Mouse (Mus musculus): ENCODE measurements around the gene Pfkfb2. TPM values are rescaled to one million over a fixed set of nuclear protein-coding genes. Genes with fewer than 3 reads are reported as not detected.
"Not testable (repeated sequence)": the region's sequence is repeated elsewhere in the genome, so short reads cannot be mapped to it uniquely, and the experiment has no call there.

Pfkfb2 gene
- polyA plus RNA-seq, 1 experiment from 2014 or later = 14.3 TPM

DNA sequence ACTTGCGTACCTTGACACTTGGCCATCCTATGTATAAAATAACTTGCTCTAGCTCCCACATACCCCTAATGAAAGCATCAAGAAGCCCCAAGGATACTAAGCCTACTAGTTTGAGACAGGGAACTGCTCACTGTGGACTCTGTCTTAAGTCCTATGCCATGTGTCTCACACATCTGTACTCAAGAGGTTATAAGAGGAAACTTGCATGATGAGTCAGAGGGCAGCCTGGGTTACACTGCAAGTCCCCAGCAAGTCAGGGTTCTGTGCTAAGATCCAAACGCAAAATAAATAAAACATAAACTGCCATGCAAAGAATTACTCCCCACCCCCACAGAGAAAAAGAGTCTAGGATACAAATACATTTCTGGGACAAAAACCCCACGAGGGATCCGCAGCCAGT is 15.0 kb downstream of the Pfkfb2 start:
- ATAC-seq (ENCODE audit: low FRiP score) = no peak
- 73% methylated on average over 4 of the region's 4 CpGs for WGBS
- Histone ChIP-seq H3K9ac (no peak overlapping the region), H3K27ac (no peak overlapping the region), H3K4me2 (no peak overlapping the region), H3K4me3 (replicated peaks) (no peak overlapping the region), H3K4me1 (peaks cover 19% of the 10 kb centered on the region), H3K36me3 (replicated peaks) (peaks cover under 1% of the 10 kb centered on the region; the same call in 1 of the 2 replicates), H3K27me3 (no peaks in the 10 kb centered on the region), H3K9me3 (no peaks in the 10 kb centered on the region)

DNA sequence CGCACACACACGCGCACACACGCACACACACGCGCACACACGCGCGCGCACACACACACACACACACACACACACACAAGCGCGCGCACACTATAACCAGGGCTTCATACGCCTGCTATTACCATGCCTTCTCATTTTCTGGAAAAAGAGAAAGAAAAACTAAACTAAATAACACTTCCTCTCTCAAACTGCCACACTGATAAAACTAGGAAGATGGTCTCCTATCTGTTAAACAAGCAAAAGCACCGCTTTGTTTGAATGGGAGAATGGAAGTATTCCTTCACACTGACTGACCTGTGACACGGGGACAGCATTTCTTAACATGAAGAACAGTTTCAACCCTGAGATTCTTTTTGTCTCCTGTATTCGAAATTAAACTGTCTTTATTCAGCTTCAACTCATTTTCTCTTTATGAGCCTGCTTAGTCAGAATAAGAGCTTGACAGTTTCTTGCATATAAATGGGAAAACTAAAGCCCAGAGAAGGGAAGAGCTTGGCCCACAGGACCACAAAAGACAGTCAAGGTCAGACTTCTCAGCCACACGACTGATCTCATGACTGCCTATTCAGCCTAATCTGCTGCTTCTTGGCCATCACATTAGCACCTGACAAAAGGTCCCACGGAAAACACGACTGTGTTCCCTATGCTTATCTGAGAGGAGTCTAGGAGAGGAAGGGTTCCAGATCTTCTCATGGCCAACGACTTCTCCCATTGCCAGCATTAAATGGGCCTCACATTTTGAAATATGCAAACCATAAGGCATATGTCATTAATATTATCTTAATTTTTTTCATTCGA is 18.6 kb downstream of the Pfkfb2 start:
- no peaks in the 10 kb centered on the region for H3K9me3 ChIP-seq
- WGBS = 89% methylated on average over 22 of the region's 22 CpGs
- H3K4me1 ChIP-seq = peaks cover 6% of the 10 kb centered on the region; the same call in 1 of the 2 replicates
- peaks cover 14% of the 10 kb centered on the region for H3K36me3 ChIP-seq (replicated peaks)
- no peak overlapping the region for H3K4me2 ChIP-seq
- no peak overlapping the region for H3K9ac ChIP-seq
- no peak overlapping the region for H3K27ac ChIP-seq
- H3K4me3 ChIP-seq (replicated peaks) = no peak overlapping the region
- no peaks in the 10 kb centered on the region for H3K27me3 ChIP-seq
- no peak for ATAC-seq (ENCODE audit: low FRiP score)

DNA sequence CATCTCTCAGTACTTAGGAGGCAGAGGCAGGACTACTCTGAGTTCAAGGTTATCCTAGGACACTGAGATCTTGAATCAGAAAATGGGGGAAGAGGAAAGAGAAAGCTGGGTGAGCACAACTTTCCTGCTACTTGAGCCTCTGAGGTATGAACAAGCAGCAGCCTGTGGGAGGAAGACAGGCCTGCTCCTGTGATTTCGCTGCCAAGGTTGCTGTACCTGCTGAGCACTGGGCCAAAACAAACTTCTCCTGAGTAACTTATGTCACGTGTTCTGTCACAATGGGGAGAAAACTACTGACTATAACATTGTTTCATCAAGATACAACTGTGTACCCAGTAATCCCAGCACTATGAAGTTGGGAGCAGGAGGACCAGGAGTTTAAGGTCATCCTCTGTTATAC is 25.4 kb downstream of the Pfkfb2 start:
- H3K27ac ChIP-seq = no peak overlapping the region
- no peaks in the 10 kb centered on the region for H3K9me3 ChIP-seq
- peaks cover 52% of the 10 kb centered on the region for H3K36me3 ChIP-seq (replicated peaks)
- no peak overlapping the region for H3K9ac ChIP-seq
- H3K4me1 ChIP-seq = no peaks in the 10 kb centered on the region
- H3K4me2 ChIP-seq = no peak overlapping the region
- WGBS = 84% methylated on average over 2 of the region's 2 CpGs
- no peak overlapping the region for H3K4me3 ChIP-seq (replicated peaks)
- ATAC-seq (ENCODE audit: low FRiP score) = no peak
- H3K27me3 ChIP-seq = no peaks in the 10 kb centered on the region

DNA sequence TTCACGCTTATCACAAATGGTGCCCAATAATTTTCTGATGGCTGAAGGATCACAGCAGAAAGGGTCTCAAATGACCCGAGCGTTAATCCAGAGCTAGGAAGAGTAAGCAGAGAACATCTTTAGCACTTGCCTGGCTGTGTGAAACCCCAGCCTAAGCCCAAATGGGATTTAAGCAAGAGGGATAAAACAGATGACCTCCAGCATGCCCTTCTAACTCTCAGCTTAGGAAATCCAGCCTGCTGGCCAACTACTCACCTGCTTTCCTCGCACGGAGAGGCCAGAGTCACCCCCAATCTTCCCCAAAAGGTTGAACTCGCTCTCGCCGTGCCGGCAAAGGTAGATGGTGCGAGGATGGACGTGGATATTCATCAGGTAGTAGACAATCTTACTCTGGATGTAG is 27.1 kb downstream of the Pfkfb2 start:
- H3K9ac ChIP-seq = no peak overlapping the region
- no peaks in the 10 kb centered on the region for H3K9me3 ChIP-seq
- H3K4me3 ChIP-seq (replicated peaks) = no peak overlapping the region
- no peaks in the 10 kb centered on the region for H3K27me3 ChIP-seq
- H3K4me1 ChIP-seq = no peaks in the 10 kb centered on the region
- no peak overlapping the region for H3K27ac ChIP-seq
- H3K36me3 ChIP-seq (replicated peaks) = peaks cover 62% of the 10 kb centered on the region
- WGBS = 97% methylated on average over 11 of the region's 11 CpGs
- no peak for ATAC-seq (ENCODE audit: low FRiP score)
- no peak overlapping the region for H3K4me2 ChIP-seq

DNA sequence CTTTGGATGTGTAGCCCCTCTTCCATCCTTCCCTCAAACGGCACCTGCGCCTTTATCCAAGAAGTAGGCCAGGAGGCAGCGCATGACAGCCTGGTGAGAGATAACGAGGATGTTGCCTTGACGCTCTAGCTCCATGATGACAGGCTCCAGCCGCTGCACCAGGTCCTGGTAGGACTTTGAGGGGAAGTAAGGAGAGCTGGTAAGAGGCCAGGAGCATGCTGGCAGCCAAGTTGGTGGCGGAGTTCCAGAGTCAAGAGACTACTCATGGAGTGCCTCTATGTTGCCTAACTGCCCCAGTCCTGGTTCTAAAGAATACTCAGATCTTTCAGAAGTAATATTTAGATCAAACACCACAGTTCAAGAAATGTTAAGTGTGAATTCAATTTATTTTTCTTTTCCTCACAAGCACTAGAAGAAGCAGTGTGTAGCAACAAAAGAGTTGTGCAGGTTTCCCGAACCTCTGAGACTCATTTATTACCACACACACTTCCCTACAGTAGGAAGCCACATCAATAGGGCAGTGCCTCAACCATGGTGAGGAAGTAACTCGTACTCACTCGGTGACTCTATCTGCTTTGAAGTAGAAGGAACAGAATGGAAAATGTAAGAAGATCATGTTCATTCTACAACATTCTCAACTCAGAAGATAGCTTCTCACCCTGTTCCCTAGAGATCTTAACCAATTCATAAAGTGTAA is 29.0 kb downstream of the Pfkfb2 start:
- WGBS = 88% methylated on average over 10 of the region's 10 CpGs
- Histone ChIP-seq H3K4me2 (no peak overlapping the region), H3K9me3 (no peaks in the 10 kb centered on the region), H3K27ac (no peak overlapping the region), H3K4me1 (no peaks in the 10 kb centered on the region), H3K36me3 (replicated peaks) (peaks cover 59% of the 10 kb centered on the region), H3K9ac (no peak overlapping the region), H3K27me3 (no peaks in the 10 kb centered on the region), H3K4me3 (replicated peaks) (no peak overlapping the region)
- ATAC-seq (ENCODE audit: low FRiP score) = no peak

DNA sequence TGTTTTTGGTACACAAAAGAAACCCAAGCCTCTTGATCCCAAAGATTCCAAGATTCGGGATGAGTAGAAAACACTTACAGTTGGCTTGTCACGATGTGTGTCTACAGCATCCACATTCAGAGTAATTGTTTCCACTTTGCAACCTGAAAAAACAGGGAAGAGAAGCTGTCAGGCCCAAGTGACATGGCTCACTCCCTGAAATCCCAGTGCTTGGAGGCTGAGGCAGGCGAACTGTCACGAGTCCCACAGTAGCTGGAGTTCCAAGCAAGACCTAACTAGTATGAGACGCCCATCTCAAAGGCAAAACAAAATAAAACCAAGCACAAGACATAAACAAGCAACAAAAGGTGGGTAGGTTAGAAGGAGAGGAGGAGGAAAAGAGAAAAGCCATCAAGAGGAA is 30.5 kb downstream of the Pfkfb2 start:
- 89% methylated on average over 5 of the region's 5 CpGs for WGBS
- Histone ChIP-seq H3K4me3 (replicated peaks) (no peak overlapping the region), H3K27ac (no peak overlapping the region), H3K9ac (no peak overlapping the region), H3K9me3 (no peaks in the 10 kb centered on the region), H3K4me1 (no peaks in the 10 kb centered on the region), H3K36me3 (replicated peaks) (peaks cover 59% of the 10 kb centered on the region), H3K4me2 (no peak overlapping the region), H3K27me3 (no peaks in the 10 kb centered on the region)
- ATAC-seq (ENCODE audit: low FRiP score) = no peak

DNA sequence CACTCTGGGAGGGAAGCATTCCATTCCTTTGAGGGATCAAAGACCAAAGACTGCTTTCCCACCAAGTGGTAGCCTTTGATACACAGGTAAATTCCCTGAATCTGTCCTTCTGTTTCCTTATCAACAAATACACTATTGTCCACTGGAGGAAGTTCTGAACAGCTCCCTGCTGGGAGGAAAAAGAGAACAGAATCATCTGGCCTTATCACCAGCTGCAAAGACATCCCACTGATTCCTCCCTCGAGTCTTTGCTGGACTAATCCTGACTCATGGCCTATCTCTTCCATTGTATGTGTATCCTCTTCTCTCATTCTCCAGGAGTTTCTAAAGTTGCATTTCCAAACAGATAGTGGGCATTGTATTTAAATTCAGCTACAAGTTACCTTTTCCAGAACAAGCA is 45.1 kb downstream of the Pfkfb2 start:
- H3K9ac ChIP-seq = no peak overlapping the region
- no peak overlapping the region for H3K4me2 ChIP-seq
- H3K4me1 ChIP-seq = no peaks in the 10 kb centered on the region
- 33% methylated on average over 1 of the region's 1 CpGs for WGBS
- 0 out of 2 replicates have a peak, but pooled peaks cover 3% of the 10 kb centered on the region for H3K9me3 ChIP-seq
- no peaks in the 10 kb centered on the region for H3K36me3 ChIP-seq (replicated peaks)
- ATAC-seq (ENCODE audit: low FRiP score) = no peak
- no peak overlapping the region for H3K4me3 ChIP-seq (replicated peaks)
- H3K27me3 ChIP-seq = no peaks in the 10 kb centered on the region
- no peak overlapping the region for H3K27ac ChIP-seq

DNA sequence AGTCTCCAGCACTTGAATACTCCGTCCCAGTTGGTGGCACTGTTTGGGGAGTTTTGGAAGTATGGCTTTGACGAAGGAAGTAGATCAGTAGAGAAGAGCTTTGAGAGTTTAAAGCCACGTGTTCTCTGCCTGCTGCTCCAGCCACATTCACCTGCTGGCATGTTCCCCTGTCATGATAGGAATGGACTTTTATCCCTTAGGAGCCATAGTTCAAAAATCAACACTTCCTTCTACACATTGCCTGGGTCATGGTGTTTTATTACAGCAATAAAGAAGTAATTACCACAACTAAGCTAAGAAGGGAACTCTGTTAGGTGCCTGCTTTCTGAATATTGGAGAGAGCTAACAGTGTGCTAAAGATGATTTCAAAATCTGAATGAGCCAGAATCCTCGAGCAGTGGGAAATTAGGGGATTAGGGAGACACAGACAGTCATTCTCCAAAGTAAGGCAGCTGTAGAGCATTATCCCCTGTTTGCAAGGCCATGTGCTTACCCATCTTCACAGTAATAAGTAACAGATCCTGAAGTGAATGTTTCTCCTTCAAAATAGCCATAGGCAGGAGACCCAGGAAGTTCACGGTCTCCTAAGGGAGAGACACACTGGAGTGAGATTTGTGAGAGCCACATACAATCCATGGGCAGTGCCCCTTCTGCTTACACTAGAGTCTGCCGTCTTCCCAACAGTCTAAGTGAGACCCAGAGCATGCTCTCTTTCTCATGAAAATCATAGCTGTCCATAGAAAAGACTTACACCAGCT is 47.2 kb downstream of the Pfkfb2 start:
- Histone ChIP-seq H3K4me3 (replicated peaks) (no peak overlapping the region), H3K4me2 (no peak overlapping the region), H3K9me3 (no peaks in the 10 kb centered on the region), H3K27me3 (no peaks in the 10 kb centered on the region), H3K9ac (no peak overlapping the region), H3K36me3 (replicated peaks) (no peaks in the 10 kb centered on the region), H3K27ac (no peak overlapping the region), H3K4me1 (no peaks in the 10 kb centered on the region)
- 81% methylated on average over 6 of the region's 6 CpGs for WGBS
- ATAC-seq (ENCODE audit: low FRiP score) = no peak

DNA sequence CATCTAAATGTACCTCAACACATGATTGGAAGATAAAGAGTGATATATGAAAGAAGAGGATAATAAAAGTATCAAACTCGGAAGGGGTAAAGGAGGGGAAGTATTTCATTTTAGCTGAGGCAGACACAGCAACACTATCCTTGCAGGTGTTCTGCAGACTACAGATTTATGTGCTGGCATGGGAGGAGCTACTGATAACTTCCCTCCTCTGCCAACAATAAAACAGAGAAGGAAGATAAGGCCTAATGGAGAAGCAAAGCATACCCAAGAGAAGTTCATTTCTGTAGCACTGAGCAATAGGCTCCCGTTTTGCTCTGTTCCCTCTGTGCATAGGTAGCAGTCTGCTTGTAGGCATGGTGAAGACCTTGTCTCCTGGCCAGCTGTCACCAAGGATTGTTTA is 48.0 kb downstream of the Pfkfb2 start:
- no peak for ATAC-seq (ENCODE audit: low FRiP score)
- WGBS = 81% methylated on average over 2 of the region's 2 CpGs

DNA sequence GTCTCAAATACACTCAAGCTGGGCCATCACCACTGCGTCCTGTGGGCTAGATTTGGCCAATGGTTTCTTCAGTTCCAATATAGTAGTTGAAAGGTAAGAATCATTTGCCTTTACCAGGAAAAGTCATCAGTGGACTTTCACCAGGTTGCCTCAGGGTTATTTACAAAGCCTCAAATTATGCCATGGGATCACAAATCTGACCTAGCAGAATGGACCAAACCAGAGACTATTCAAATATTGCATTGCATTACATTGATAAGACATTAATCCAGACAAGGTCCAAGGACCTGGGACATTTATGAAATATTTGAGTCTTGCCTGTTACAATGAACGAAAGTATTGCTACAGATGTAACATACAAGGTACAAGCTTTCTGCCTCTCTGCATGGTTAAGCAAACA is 50.5 kb downstream of the Pfkfb2 start:
- no peak overlapping the region for H3K27ac ChIP-seq
- H3K9me3 ChIP-seq = no peaks in the 10 kb centered on the region
- no peaks in the 10 kb centered on the region for H3K27me3 ChIP-seq
- 86% methylated on average over 2 of the region's 2 CpGs for WGBS
- H3K9ac ChIP-seq = no peak overlapping the region
- H3K4me1 ChIP-seq = no peaks in the 10 kb centered on the region
- no peak for ATAC-seq (ENCODE audit: low FRiP score)
- no peak overlapping the region for H3K4me3 ChIP-seq (replicated peaks)
- H3K36me3 ChIP-seq (replicated peaks) = no peaks in the 10 kb centered on the region
- H3K4me2 ChIP-seq = no peak overlapping the region

More for the DNA sequence above, 48.0 kb downstream of the Pfkfb2 start:
- no peaks in the 10 kb centered on the region for H3K27me3 ChIP-seq
- no peak overlapping the region for H3K4me3 ChIP-seq (replicated peaks)
- H3K9me3 ChIP-seq = no peaks in the 10 kb centered on the region
- H3K4me2 ChIP-seq = no peak overlapping the region
- no peak overlapping the region for H3K9ac ChIP-seq
- H3K36me3 ChIP-seq (replicated peaks) = no peaks in the 10 kb centered on the region
- no peak overlapping the region for H3K27ac ChIP-seq
- H3K4me1 ChIP-seq = no peaks in the 10 kb centered on the region

DNA sequence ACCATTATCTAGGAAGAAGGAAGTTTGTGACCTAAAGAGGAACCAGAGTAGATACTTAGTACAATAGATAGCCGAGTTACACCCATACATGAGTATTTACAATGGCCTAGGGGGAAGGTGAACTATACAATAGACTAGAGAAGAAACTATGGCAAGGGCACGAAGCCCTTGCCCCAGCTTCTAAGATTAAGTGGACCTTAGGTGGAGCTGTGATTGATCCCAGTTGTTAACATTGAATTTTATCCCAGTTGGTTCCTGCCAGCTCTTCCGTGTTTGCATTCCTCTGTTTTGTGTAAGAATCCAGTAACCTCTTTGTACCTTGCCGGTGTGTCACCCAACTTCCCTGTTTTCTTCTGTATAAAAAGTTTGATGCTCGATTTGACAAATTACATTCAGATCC is 65.5 kb downstream of the Pfkfb2 start:
- not testable (repeated sequence) for H3K4me2 ChIP-seq; H3K27ac ChIP-seq; H3K27me3 ChIP-seq; H3K9ac ChIP-seq; ATAC-seq (ENCODE audit: low FRiP score); H3K4me1 ChIP-seq; H3K36me3 ChIP-seq (replicated peaks); H3K9me3 ChIP-seq; H3K4me3 ChIP-seq (replicated peaks)
- 86% methylated on average over 5 of the region's 5 CpGs for WGBS

DNA sequence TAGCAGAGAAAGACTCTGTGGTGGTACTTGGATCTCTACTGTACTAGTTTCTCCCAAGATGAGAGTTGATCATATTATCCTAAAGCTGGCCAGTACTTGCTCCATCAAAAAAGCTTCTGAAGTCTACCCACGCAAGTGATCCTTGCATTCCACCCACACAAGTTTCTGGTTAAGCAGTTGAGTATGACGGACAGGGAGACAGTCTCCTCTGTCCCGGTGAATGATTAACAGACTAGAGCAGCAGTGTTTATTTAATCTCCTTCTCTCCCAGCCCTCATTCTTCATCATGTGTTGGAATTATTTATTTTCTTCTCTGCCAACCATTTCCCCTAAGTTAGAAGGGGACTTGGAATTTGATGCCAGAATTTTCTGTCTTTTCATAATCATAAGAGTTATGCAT is 67.6 kb downstream of the Pfkfb2 start, which contains the start of gene C4bp:
Gene C4bp (minus strand): TSS at position 179 of the 400 bp plus-strand sequence.
- no peak for ATAC-seq (ENCODE audit: low FRiP score)
- no peaks in the 10 kb centered on the region for H3K4me1 ChIP-seq
- H3K4me3 ChIP-seq (replicated peaks) = no peak within 1 kb of the TSS
- H3K27me3 ChIP-seq = no peaks in the 10 kb centered on the region
- no peaks in the 10 kb centered on the region for H3K36me3 ChIP-seq (replicated peaks)
- H3K9ac ChIP-seq = no peak within 1 kb of the TSS
- H3K4me2 ChIP-seq = no peak within 1 kb of the TSS
- no peaks in the 10 kb centered on the region for H3K9me3 ChIP-seq
- 91% methylated on average over 3 of the region's 3 CpGs for WGBS
- H3K27ac ChIP-seq = no peak within 1 kb of the TSS
